28 mouse cellular contexts compared by ENCODE assay signal in genomic region chr15:80738244-80738643, GRCm38 (mm10).
"Had no signal": no experiment of that assay in that cellular context is flagged by ENCODE, and none has a peak within 500 bp of the region (broad histone marks: within the 10 kb centered on the region; RNA-seq: fewer than 3 reads in every experiment).

No protein-coding gene starts in this region.

- H3K9me3 ChIP-seq: limb, embryonic 10.5 days; limb, embryonic 12.5 days; limb, embryonic 13.5 days; limb, embryonic 15.5 days; liver, embryonic 12.5 days; liver, embryonic 13.5 days; liver, embryonic 15.5 days; lung, embryonic 15.5 days; megakaryocyte, embryonic 14.5 days; midbrain, embryonic 10.5 days; midbrain, embryonic 12.5 days; midbrain, embryonic 13.5 days; midbrain, embryonic 15.5 days; neural tube, embryonic 12.5 days had no signal

- H3K4me1 ChIP-seq: limb, embryonic 10.5 days; limb, embryonic 12.5 days; limb, embryonic 13.5 days; limb, embryonic 15.5 days; midbrain, embryonic 10.5 days; midbrain, embryonic 12.5 days; midbrain, embryonic 13.5 days; midbrain, embryonic 15.5 days; neural tube, embryonic 12.5 days had no signal

- H3K27me3 ChIP-seq: limb, embryonic 12.5 days; limb, embryonic 13.5 days; limb, embryonic 15.5 days; liver, embryonic 12.5 days; liver, embryonic 13.5 days; liver, embryonic 15.5 days; lung, embryonic 15.5 days; megakaryocyte, embryonic 14.5 days; midbrain, embryonic 12.5 days; midbrain, embryonic 13.5 days; midbrain, embryonic 15.5 days; neural tube, embryonic 12.5 days had no signal

- H3K9ac ChIP-seq: limb, embryonic 12.5 days; limb, embryonic 13.5 days; limb, embryonic 15.5 days; liver, embryonic 12.5 days; liver, embryonic 13.5 days; liver, embryonic 14.5 days; liver, embryonic 15.5 days; liver, postnatal 0 days; lung, embryonic 14.5 days; lung, embryonic 15.5 days; midbrain, embryonic 12.5 days; midbrain, embryonic 13.5 days; midbrain, embryonic 15.5 days; neural tube, embryonic 12.5 days had no signal

- H3K27ac ChIP-seq: limb, embryonic 10.5 days; limb, embryonic 12.5 days; limb, embryonic 13.5 days; limb, embryonic 15.5 days; liver, embryonic 12.5 days; liver, embryonic 14.5 days; liver, embryonic 15.5 days; lung, embryonic 15.5 days; macrophage; midbrain, embryonic 10.5 days; midbrain, embryonic 12.5 days; midbrain, embryonic 13.5 days; midbrain, embryonic 15.5 days; neural tube, embryonic 12.5 days had no signal

- DNase-seq: left cerebral cortex, postnatal 4 days; liver; liver, embryonic 13.5 days; liver, postnatal 0 days; lung, adult 18-20 months; lung, adult 2 months; lung, embryonic 14.5 days; lung, postnatal 10 days; lung, postnatal 14 days; lung, postnatal 36 days; lung, postnatal 4 days; midbrain, embryonic 14.5 days had no signal

- H3K4me3 ChIP-seq: limb, embryonic 10.5 days; limb, embryonic 12.5 days; limb, embryonic 13.5 days; limb, embryonic 15.5 days; liver, embryonic 12.5 days; liver, embryonic 13.5 days; liver, embryonic 15.5 days; lung, embryonic 15.5 days; megakaryocyte, embryonic 14.5 days; midbrain, embryonic 10.5 days; midbrain, embryonic 12.5 days; midbrain, embryonic 13.5 days; midbrain, embryonic 15.5 days; myocyte; neural tube, embryonic 12.5 days had no signal

- H3K36me3 ChIP-seq: limb, embryonic 10.5 days; limb, embryonic 12.5 days; limb, embryonic 13.5 days; limb, embryonic 15.5 days; liver, embryonic 12.5 days; liver, embryonic 13.5 days; liver, embryonic 15.5 days; lung, embryonic 15.5 days; midbrain, embryonic 10.5 days; midbrain, embryonic 12.5 days; midbrain, embryonic 13.5 days; midbrain, embryonic 15.5 days; neural tube, embryonic 12.5 days had no signal
